Mouse (Mus musculus): ENCODE measurements around the gene Tbx3. TPM values are rescaled to one million over a fixed set of nuclear protein-coding genes. Genes with fewer than 3 reads are reported as not detected.

The Tbx3 gene
- polyA plus RNA-seq, 1 experiment = 4.5 TPM

DNA sequence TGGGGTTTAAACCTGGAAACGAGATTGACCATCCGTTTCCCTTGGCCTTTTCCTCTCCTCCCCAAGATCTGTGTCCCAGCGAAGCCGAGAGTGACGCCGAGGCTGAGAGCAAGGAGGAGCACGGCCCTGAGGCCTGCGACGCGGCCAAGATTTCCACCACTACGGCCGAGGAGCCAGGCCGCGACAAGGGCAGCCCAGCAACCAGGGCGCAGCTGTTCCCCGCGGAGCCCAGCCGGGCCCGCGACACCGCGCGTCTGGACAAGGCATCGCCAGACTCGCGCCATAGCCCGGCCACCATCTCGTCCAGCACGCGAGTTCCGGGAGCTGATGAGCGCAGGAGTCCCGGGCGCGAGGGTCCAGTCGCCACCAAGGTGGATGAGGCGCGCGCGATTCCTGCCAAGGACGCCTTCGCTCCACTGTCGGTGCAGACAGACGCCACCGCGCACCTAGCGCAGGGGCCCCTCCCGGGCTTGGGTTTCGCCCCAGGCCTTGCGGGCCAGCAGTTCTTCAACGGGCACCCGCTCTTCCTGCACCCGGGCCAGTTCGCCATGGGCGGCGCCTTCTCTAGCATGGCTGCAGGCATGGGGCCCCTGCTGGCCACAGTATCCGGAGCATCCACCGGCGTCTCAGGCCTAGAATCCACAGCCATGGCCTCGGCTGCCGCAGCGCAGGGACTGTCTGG lies 10.0 kb downstream of the Tbx3 start:
- no peaks in the 10 kb centered on the region for H3K27me3 ChIP-seq (ENCODE audit: control insufficient read depth, insufficient read depth, insufficient read length)
- peaks cover 29% of the 10 kb centered on the region for H3K36me3 ChIP-seq (ENCODE audit: control insufficient read depth, insufficient read depth)
- H3K79me3 ChIP-seq (ENCODE audit: low read depth) = no peaks in the 10 kb centered on the region
- no peak overlapping the region for H3K4me3 ChIP-seq (ENCODE audit: insufficient read depth, poor library complexity, severe bottlenecking)
- TF ChIP-seq MYOG (IDR thresholded peaks at IDR 0.05; ENCODE audit: control insufficient read depth, extremely low read depth, insufficient read length) (no peak), MAX (IDR thresholded peaks at IDR 0.05) (no peak), USF1 (IDR thresholded peaks at IDR 0.05; ENCODE audit: low read depth) (no peak), FOSL1 (IDR thresholded peaks at IDR 0.05; ENCODE audit: insufficient read depth, low read length, poor library complexity, severe bottlenecking) (no peak), CTCF (IDR thresholded peaks at IDR 0.05; ENCODE audit: control insufficient read depth, insufficient read depth, insufficient read length) (no peak), MYOD1 (IDR thresholded peaks at IDR 0.05; ENCODE audit: control insufficient read depth, insufficient read length, low read depth) (no peak), CEBPB (IDR thresholded peaks at IDR 0.05; ENCODE audit: low read depth) (no peak)
- no peak overlapping the region for H3ac ChIP-seq (ENCODE audit: control insufficient read depth, insufficient read length, low read depth)
- peaks cover under 1% of the 10 kb centered on the region for H3K79me2 ChIP-seq (ENCODE audit: control insufficient read depth, insufficient read depth)

DNA sequence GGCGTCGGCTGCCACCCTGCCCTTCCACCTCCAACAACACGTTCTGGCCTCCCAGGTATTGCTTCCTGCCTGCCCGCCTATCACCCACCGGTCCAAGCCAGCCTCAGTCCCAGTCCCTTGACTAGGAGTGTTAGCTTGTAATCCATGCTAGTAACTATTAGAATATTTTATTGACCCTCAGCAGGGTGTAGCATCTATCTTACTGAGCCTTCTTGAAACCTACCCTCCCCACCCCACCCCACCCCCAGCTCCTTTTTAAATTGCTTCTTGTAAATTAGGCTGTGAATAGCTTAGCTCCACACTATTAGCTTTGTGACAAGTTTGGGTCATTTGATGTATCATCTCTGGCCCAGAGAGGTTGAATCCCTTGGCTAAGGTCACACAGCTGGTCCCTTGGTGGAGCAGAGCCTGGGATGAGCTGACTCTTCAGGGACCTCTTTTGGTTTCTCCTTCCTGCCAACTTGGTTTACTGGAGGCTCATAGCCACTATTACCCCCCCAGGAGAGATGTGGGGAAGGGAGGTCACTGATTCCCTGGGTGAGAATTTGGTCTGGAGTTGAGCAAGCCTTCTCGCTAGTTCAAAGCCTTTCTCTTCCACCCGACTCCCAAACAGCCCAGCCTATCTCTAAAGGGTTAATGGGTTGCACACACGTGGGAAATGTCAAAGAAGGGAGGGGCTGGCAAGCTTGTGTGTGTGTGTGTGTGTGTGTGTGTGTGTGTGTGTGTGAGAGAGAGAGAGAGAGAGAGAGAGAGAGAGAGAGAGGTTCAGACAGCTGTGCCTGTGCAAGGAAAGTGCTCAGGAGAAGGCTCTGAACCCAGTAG lies 10.8 kb downstream of the Tbx3 start:
- Histone ChIP-seq H3K79me2 (ENCODE audit: control insufficient read depth, insufficient read depth) (no peaks in the 10 kb centered on the region), H3K27me3 (ENCODE audit: control insufficient read depth, insufficient read depth, insufficient read length) (no peaks in the 10 kb centered on the region), H3ac (ENCODE audit: control insufficient read depth, insufficient read length, low read depth) (no peak overlapping the region), H3K79me3 (ENCODE audit: low read depth) (no peaks in the 10 kb centered on the region), H3K4me3 (ENCODE audit: insufficient read depth, poor library complexity, severe bottlenecking) (no peak overlapping the region), H3K36me3 (ENCODE audit: control insufficient read depth, insufficient read depth) (peaks cover 29% of the 10 kb centered on the region)
- TF ChIP-seq CEBPB (IDR thresholded peaks at IDR 0.05; ENCODE audit: low read depth) (no peak), MYOD1 (IDR thresholded peaks at IDR 0.05; ENCODE audit: control insufficient read depth, insufficient read length, low read depth) (no peak), MAX (IDR thresholded peaks at IDR 0.05) (no peak), USF1 (IDR thresholded peaks at IDR 0.05; ENCODE audit: low read depth) (no peak), CTCF (IDR thresholded peaks at IDR 0.05; ENCODE audit: control insufficient read depth, insufficient read depth, insufficient read length) (no peak), MYOG (IDR thresholded peaks at IDR 0.05; ENCODE audit: control insufficient read depth, extremely low read depth, insufficient read length) (no peak), FOSL1 (IDR thresholded peaks at IDR 0.05; ENCODE audit: insufficient read depth, low read length, poor library complexity, severe bottlenecking) (no peak)

DNA sequence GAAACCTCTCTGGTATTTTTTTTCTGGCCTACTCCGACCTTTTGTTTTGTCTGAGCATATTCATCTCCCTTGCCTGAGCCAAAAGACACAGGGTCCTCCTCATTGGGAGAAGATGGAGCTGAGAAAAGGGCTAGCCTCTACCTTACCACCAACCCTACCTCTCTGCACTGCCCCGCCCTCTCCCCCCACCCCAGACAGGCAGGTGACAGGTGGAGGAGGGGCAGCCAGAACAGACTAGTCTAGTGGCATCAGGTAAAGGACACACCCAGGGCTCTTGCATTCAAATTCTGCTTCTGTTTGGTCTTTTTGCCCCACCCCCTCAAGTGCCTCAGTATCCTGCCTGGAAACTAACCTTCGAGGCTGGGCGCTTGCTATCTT lies 11.4 kb downstream of the Tbx3 start:
- Histone ChIP-seq H3K4me3 (ENCODE audit: insufficient read depth, poor library complexity, severe bottlenecking) (no peak overlapping the region), H3ac (ENCODE audit: control insufficient read depth, insufficient read length, low read depth) (no peak overlapping the region), H3K27me3 (ENCODE audit: control insufficient read depth, insufficient read depth, insufficient read length) (no peaks in the 10 kb centered on the region), H3K79me3 (ENCODE audit: low read depth) (no peaks in the 10 kb centered on the region), H3K36me3 (ENCODE audit: control insufficient read depth, insufficient read depth) (peaks cover 25% of the 10 kb centered on the region), H3K79me2 (ENCODE audit: control insufficient read depth, insufficient read depth) (no peaks in the 10 kb centered on the region)
- TF ChIP-seq CEBPB (IDR thresholded peaks at IDR 0.05; ENCODE audit: low read depth) (no peak), MYOD1 (IDR thresholded peaks at IDR 0.05; ENCODE audit: control insufficient read depth, insufficient read length, low read depth) (no peak), USF1 (IDR thresholded peaks at IDR 0.05; ENCODE audit: low read depth) (no peak), MAX (IDR thresholded peaks at IDR 0.05) (no peak), MYOG (IDR thresholded peaks at IDR 0.05; ENCODE audit: control insufficient read depth, extremely low read depth, insufficient read length) (no peak), CTCF (IDR thresholded peaks at IDR 0.05; ENCODE audit: control insufficient read depth, insufficient read depth, insufficient read length) (no peak), FOSL1 (IDR thresholded peaks at IDR 0.05; ENCODE audit: insufficient read depth, low read length, poor library complexity, severe bottlenecking) (no peak)

DNA sequence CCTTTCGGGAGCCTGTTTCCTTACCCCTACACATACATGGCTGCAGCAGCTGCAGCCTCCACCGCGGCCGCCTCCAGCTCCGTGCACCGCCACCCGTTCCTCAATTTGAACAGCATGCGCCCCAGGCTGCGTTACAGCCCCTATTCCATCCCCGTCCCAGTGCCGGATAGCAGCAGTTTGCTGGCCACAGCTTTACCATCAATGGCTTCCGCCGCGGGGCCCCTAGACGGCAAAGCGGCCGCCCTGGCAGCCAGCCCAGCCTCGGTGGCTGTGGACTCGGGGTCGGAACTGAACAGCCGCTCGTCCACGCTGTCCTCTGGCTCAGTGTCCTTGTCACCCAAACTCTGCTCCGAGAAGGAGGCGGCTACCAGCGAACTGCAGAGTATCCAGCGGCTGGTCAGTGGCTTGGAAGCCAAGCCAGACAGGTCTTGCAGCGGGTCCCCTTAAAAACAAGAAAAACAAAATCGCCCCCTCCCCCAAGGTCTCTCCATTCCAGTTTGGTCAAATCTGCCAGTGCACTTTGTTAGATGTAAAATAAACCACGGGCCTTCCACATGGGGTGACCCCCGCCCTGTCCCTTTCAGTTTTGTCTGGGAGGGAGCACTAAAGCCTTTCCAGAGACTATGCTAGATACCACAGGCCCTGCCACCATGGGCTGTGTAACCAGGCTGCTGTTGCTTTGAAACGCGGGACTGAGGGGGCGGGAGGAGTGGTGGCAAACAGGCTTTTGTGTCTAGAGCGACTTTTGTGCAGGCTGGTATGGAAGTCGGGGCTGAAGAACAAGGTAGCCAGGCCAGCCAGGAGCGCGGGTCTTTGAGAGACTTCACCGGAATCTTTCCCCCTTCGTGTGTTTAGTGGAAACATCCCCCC lies 12.4 kb downstream of the Tbx3 start:
- no peaks in the 10 kb centered on the region for H3K79me2 ChIP-seq (ENCODE audit: control insufficient read depth, insufficient read depth)

DNA sequence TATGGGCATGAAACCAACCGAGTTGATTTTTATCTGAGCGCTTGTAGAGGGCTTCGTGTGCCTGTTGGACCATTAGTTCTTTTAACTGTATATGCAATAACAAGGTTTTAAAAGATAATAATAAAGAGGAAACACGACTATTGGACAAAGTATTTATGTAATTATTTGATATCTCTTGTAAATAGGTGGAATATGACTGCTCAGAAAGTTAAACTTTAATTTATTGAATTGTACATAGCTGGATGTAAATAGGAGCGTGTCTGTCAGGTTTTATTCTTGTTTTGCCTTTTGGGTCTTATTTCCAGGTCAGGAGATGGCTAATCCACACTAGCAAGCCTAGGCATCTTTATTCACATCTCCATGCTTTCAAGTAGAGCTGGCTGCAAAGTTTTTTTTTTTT lies 13.4 kb downstream of the Tbx3 start:
- TF ChIP-seq MYOD1 (IDR thresholded peaks at IDR 0.05; ENCODE audit: control insufficient read depth, insufficient read length, low read depth) (no peak), USF1 (IDR thresholded peaks at IDR 0.05; ENCODE audit: low read depth) (no peak), CTCF (IDR thresholded peaks at IDR 0.05; ENCODE audit: control insufficient read depth, insufficient read depth, insufficient read length) (no peak), MAX (IDR thresholded peaks at IDR 0.05) (no peak), CEBPB (IDR thresholded peaks at IDR 0.05; ENCODE audit: low read depth) (no peak), MYOG (IDR thresholded peaks at IDR 0.05; ENCODE audit: control insufficient read depth, extremely low read depth, insufficient read length) (no peak), FOSL1 (IDR thresholded peaks at IDR 0.05; ENCODE audit: insufficient read depth, low read length, poor library complexity, severe bottlenecking) (no peak)
- Histone ChIP-seq H3K4me3 (ENCODE audit: insufficient read depth, poor library complexity, severe bottlenecking) (no peak overlapping the region), H3K36me3 (ENCODE audit: control insufficient read depth, insufficient read depth) (peaks cover 7% of the 10 kb centered on the region), H3K27me3 (ENCODE audit: control insufficient read depth, insufficient read depth, insufficient read length) (no peaks in the 10 kb centered on the region), H3K79me3 (ENCODE audit: low read depth) (no peaks in the 10 kb centered on the region), H3K79me2 (ENCODE audit: control insufficient read depth, insufficient read depth) (no peaks in the 10 kb centered on the region), H3ac (ENCODE audit: control insufficient read depth, insufficient read length, low read depth) (no peak overlapping the region)

More for the DNA sequence above, 12.4 kb downstream of the Tbx3 start:
- Histone ChIP-seq H3K36me3 (ENCODE audit: control insufficient read depth, insufficient read depth) (peaks cover 14% of the 10 kb centered on the region), H3ac (ENCODE audit: control insufficient read depth, insufficient read length, low read depth) (no peak overlapping the region), H3K27me3 (ENCODE audit: control insufficient read depth, insufficient read depth, insufficient read length) (no peaks in the 10 kb centered on the region), H3K79me3 (ENCODE audit: low read depth) (no peaks in the 10 kb centered on the region), H3K4me3 (ENCODE audit: insufficient read depth, poor library complexity, severe bottlenecking) (no peak overlapping the region)
- TF ChIP-seq MAX (IDR thresholded peaks at IDR 0.05) = no peak
- TF ChIP-seq MYOG (IDR thresholded peaks at IDR 0.05; ENCODE audit: control insufficient read depth, extremely low read depth, insufficient read length) = no peak
